Mouse (Mus musculus) gastrocnemius, adult 18-20 months (tissue): ENCODE data around the gene Olfr362. TPM values are rescaled to one million over a fixed set of nuclear protein-coding genes. Genes with fewer than 3 reads are reported as not detected.
"Not testable (repeated sequence)": the region's sequence is repeated elsewhere in the genome, so short reads cannot be mapped to it uniquely, and the experiment has no call there.

ENCODE experiments used
- DNase-seq: peaks from one replicate; pipeline ENCODE4 v3.0.0; 2021; ENCODE audit warnings: low spot score
- long read RNA-seq, 2 experiments: library from polyadenylated mRNA; stranded (forward); transcript quantifications; one replicate each; pipeline ENCODE4 v2.0.0; 2021
- total RNA-seq, 2 experiments: library from RNA; stranded (reverse); gene quantifications; 2 replicates each; pipeline ENCODE4 v1.2.3; 2021

Olfr362 gene
- not detected for total RNA-seq
- long read RNA-seq, experiment 1: 0 reads
- long read RNA-seq, experiment 2: 0 reads

- DNase-seq: no peak
These were observed at the start of gene Olfr362 for GRCm38 (mm10) chr2:37117810-37118209. Gene Olfr362, minus strand, starts transcription at chr2:37117910.

DNA sequence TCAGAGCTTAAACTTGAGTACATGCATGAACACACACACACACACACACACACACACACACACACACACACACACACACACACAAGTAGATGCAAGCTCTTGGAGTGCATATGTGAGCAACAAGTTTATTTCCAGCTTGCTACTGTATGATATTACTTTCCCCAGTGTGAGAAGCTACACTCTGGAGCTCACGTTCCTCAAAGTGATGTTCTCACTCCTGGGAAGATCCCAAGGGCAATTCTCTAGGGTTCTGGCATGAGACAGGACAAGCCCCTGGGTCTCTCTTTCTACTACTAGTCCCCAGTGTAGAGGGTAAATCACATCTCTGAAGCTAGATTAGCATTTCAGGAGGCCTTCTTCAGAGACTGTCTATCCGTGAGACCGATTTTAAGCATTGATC is 21.3 kb upstream of the Olfr362 start, which contains the start of gene Olfr364-ps1:
Gene Olfr364-ps1 (plus strand): TSS at position 301 of the 400 bp plus-strand sequence.
- no peak for DNase-seq

GRCm38 (mm10) chr2:37089190-37089589 is 28.5 kb downstream of the Olfr362 start, which contains the start of gene Olfr361:
Gene Olfr361, minus strand, starts transcription at chr2:37089290.
- DNase-seq: not testable (repeated sequence)

GRCm38 (mm10) chr2:37065446-37065845 is 52.3 kb downstream of the Olfr362 start, which contains the start of gene Olfr360:
Gene Olfr360, plus strand, starts transcription at chr2:37065746.
- DNase-seq: no peak

Other genes starting within 250 kb of the Olfr362 start
- gene Olfr352, start 249.4 kb downstream of the Olfr362 start, total RNA-seq: not detected
- not detected for gene Olfr353, start 225.0 kb downstream of the Olfr362 start, total RNA-seq
- gene Olfr354, start 212.2 kb downstream of the Olfr362 start, total RNA-seq: not detected
- not detected for gene Olfr355, start 189.0 kb downstream of the Olfr362 start, total RNA-seq
- not detected for gene Olfr356, start 180.8 kb downstream of the Olfr362 start, total RNA-seq
- gene Olfr357, start 124.1 kb downstream of the Olfr362 start, total RNA-seq: not detected
- not detected for gene Olfr358, start 108.6 kb downstream of the Olfr362 start, total RNA-seq
- not detected for gene Olfr360, start 52.2 kb downstream of the Olfr362 start, total RNA-seq
- not detected for gene Olfr361, start 28.6 kb downstream of the Olfr362 start, total RNA-seq
- gene Olfr364-ps1, start 21.4 kb upstream of the Olfr362 start, total RNA-seq: not detected
- gene Olfr365, start 70.3 kb upstream of the Olfr362 start, total RNA-seq: not detected
- gene Olfr366, start 93.7 kb upstream of the Olfr362 start, total RNA-seq: not detected
- gene Olfr368, start 208.6 kb upstream of the Olfr362 start, total RNA-seq: not detected
- gene Pdcl, start 241.4 kb upstream of the Olfr362 start, total RNA-seq: 10 to 100 TPM in 1 of 2 experiments, 1 to 10 TPM in 1; 9.7 to 13.6 TPM